Mouse (Mus musculus): ENCODE data around the gene Arl6ip5. TPM values are rescaled to one million over a fixed set of nuclear protein-coding genes. Genes with fewer than 3 reads are reported as not detected.
A peak's percentile ranks its signal among the peaks of the same experiment; 100 is the strongest.

The Arl6ip5 gene
- total RNA-seq, 2 experiments from 2014 or later = 10.2 to 23.8 TPM

GRCm38 (mm10) chr6:97266661-97267060 is 56.2 kb downstream of the Arl6ip5 start:
- ATAC-seq (replicated peaks; ENCODE audit: low FRiP score, poor library complexity, severe bottlenecking) = no peak

- no peak for ATAC-seq (replicated peaks; ENCODE audit: low FRiP score, poor library complexity, severe bottlenecking)
Measured at GRCm38 (mm10) chr6:97267132-97267531, 56.6 kb downstream of the Arl6ip5 start.

GRCm38 (mm10) chr6:97269596-97269995 is 59.1 kb downstream of the Arl6ip5 start:
- no peak for ATAC-seq (replicated peaks; ENCODE audit: low FRiP score, poor library complexity, severe bottlenecking)

GRCm38 (mm10) chr6:97272349-97272748 is 61.9 kb downstream of the Arl6ip5 start:
- ATAC-seq (replicated peaks; ENCODE audit: low FRiP score, poor library complexity, severe bottlenecking) = no peak

- ATAC-seq (replicated peaks; ENCODE audit: low FRiP score, poor library complexity, severe bottlenecking) = no peak
Measured at GRCm38 (mm10) chr6:97273058-97273710, 62.7 kb downstream of the Arl6ip5 start.

GRCm38 (mm10) chr6:97273777-97274176 is 63.3 kb downstream of the Arl6ip5 start:
- ATAC-seq (replicated peaks; ENCODE audit: low FRiP score, poor library complexity, severe bottlenecking) = no peak

- ATAC-seq (replicated peaks; ENCODE audit: low FRiP score, poor library complexity, severe bottlenecking) = no peak
Measured at GRCm38 (mm10) chr6:97275760-97276159, 65.3 kb downstream of the Arl6ip5 start.

- ATAC-seq (replicated peaks; ENCODE audit: low FRiP score, poor library complexity, severe bottlenecking) = no peak
Measured at GRCm38 (mm10) chr6:97276366-97276765, 65.9 kb downstream of the Arl6ip5 start.

GRCm38 (mm10) chr6:97276890-97277497 is 66.5 kb downstream of the Arl6ip5 start:
- ATAC-seq (replicated peaks; ENCODE audit: low FRiP score, poor library complexity, severe bottlenecking) = no peak

GRCm38 (mm10) chr6:97278014-97278787 is 67.7 kb downstream of the Arl6ip5 start:
- peak; percentile 62; the same call in 1 of the 2 replicates for ATAC-seq (replicated peaks; ENCODE audit: low FRiP score, poor library complexity, severe bottlenecking)

- ATAC-seq (replicated peaks; ENCODE audit: low FRiP score, poor library complexity, severe bottlenecking) = no peak
Measured at GRCm38 (mm10) chr6:97278878-97279277, 68.4 kb downstream of the Arl6ip5 start.

Other genes with a start within 250 kb of the Arl6ip5 start
- not detected in 2 replicates for gene Fam19a4, start 150.3 kb upstream of the Arl6ip5 start, total RNA-seq (2015; ENCODE audit: low replicate concordance)
- gene Fam19a4, start 150.3 kb upstream of the Arl6ip5 start, total RNA-seq (2017; ENCODE audit: low replicate concordance) = 0.17 TPM in 1 of 2 replicates, not detected in the other
- 3.3 and 6.1 TPM in 2 replicates for gene Eogt, start 61.5 kb upstream of the Arl6ip5 start, total RNA-seq (2015; ENCODE audit: low replicate concordance)
- 1.7 and 4.6 TPM in 2 replicates for gene Eogt, start 61.5 kb upstream of the Arl6ip5 start, total RNA-seq (2017; ENCODE audit: low replicate concordance)
- 6.7 and 11.7 TPM in 2 replicates for gene Tmf1, start 31.6 kb upstream of the Arl6ip5 start, total RNA-seq (2015; ENCODE audit: low replicate concordance)
- gene Tmf1, start 31.6 kb upstream of the Arl6ip5 start, total RNA-seq (2017; ENCODE audit: low replicate concordance) = 50.4 and 64.5 TPM in 2 replicates
- 24.0 and 25.9 TPM in 2 replicates for gene Uba3, start 5.0 kb upstream of the Arl6ip5 start, total RNA-seq (2015; ENCODE audit: low replicate concordance)
- 35.1 and 38.5 TPM in 2 replicates for gene Uba3, start 5.0 kb upstream of the Arl6ip5 start, total RNA-seq (2017; ENCODE audit: low replicate concordance)
- gene Lmod3, start 42.1 kb downstream of the Arl6ip5 start, total RNA-seq (2015; ENCODE audit: low replicate concordance) = not detected in 2 replicates
- not detected in 2 replicates for gene Lmod3, start 42.1 kb downstream of the Arl6ip5 start, total RNA-seq (2017; ENCODE audit: low replicate concordance)

All from erythroblast, adult 5-6 weeks (primary cell).